Mouse (Mus musculus) bone marrow macrophage, adult 2 months (primary cell): Measurements from ENCODE around the gene Gda.

Experiments
- CTCF ChIP-seq: IDR thresholded peaks from 2 replicates; pipeline ENCODE4 v1.5.1; 2012; ENCODE audit warnings: low read depth, mild to moderate bottlenecking, low read length, moderate library complexity
- POLR2A ChIP-seq: IDR thresholded peaks from 2 replicates; pipeline ENCODE4 v1.6.1; 2012; ENCODE audit warnings: mild to moderate bottlenecking, low read depth, low read length, borderline replicate concordance

- TF ChIP-seq CTCF (no peak), POLR2A (no peak)
Observed at GRCm38 (mm10) chr19:21369175-21369574, 104.1 kb downstream of the Gda start.
